Mouse (Mus musculus): ENCODE results near the gene Afap1l2.

DNA sequence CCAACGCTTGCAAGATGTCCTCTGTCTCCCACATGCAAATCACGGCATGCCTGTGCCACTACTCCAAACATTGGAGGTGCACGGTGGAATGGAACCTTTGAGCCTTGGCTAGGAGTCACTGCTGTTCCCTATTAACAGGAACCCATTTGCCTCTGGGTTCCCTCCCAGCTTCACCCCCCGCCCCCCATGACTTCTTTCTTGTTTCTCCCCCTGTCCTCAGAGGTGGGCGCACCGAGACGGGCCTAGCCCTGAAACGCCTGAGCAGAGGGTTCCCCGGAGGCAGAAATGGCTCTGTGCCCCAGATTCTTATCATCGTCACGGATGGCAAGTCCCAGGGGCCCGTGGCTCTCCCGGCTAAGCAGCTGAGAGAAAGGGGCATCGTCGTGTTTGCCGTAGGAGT is 110.4 kb downstream of the Afap1l2 start:
- no peak for TF ChIP-seq GATA1 (IDR thresholded peaks at IDR 0.05; ENCODE audit: low read length)
- TF ChIP-seq TAL1 (IDR thresholded peaks at IDR 0.05; ENCODE audit: low read length): no peak
